Mouse (Mus musculus): ENCODE results near the gene Trp53bp1. TPM values are rescaled to one million over a fixed set of nuclear protein-coding genes. Genes with fewer than 3 reads are reported as not detected.

Gene Trp53bp1
- total RNA-seq (2021): 10 to 100 TPM; 28.3 to 29.4 TPM
- polyA plus RNA-seq (2012; rRNA removed): 13.0 and 25.6 TPM in 2 replicates
- long read RNA-seq, full-length matches to known transcripts: 4 of 11 reads
- long read RNA-seq, partial matches to known transcripts: 6 of 11 reads
- long read RNA-seq, other reads (novel, unspliced or antisense): 1 of 11 reads

- peak within 1 kb of the TSS; percentile 81 for H3K9ac ChIP-seq (ENCODE audit: low read depth, low read length)
- peak within 1 kb of the TSS; percentile 94 for H3K27ac ChIP-seq
- peaks cover 9% of the 10 kb centered on the region for H3K36me3 ChIP-seq (ENCODE audit: control insufficient read depth, insufficient read depth, low read length)
- H3K27me3 ChIP-seq (ENCODE audit: control insufficient read depth, insufficient read depth, low read length): no peaks in the 10 kb centered on the region
- WGBS: 1% methylated on average over 37 of the region's 37 CpGs
- intact Hi-C loops (cut with DNase I): loop anchor here (1.0 to 5.0 kb wide), 3 partner anchors 17 to 141 kb away; partner anchors contain the start of genes Catsper2, Ckmt1, Pdia3 and Ppip5k1
- TF ChIP-seq POLR2A (IDR thresholded peaks at IDR 0.05; ENCODE audit: insufficient read depth, low read depth, low read length): 0 out of 2 replicates have a peak, but pooled peaks have one; percentile 30
- 0 out of 2 replicates have a peak, but pooled peaks have one; percentile 18 for TF ChIP-seq CTCF (IDR thresholded peaks at IDR 0.05)
- peak; percentile 62; the same call in 1 of the 2 replicates for TF ChIP-seq EP300 (IDR thresholded peaks at IDR 0.05; ENCODE audit: insufficient read depth, low read depth, low read length)
- H3K79me2 ChIP-seq (replicated peaks; ENCODE audit: control insufficient read depth, insufficient read depth, low read length): no peaks in the 10 kb centered on the region; the same call in 1 of the 2 replicates
- DNase-seq: peak; percentile 96 to 97
- peaks cover 2% of the 10 kb centered on the region for H3K4me1 ChIP-seq (ENCODE audit: control insufficient read depth, insufficient read depth, low read length)
- H3K4me3 ChIP-seq: peak within 1 kb of the TSS; percentile 73
Measured at GRCm38 (mm10) chr2:121271236-121271927, at the start of gene Trp53bp1. Gene Trp53bp1 (minus strand): TSS chr2:121271407.

DNA sequence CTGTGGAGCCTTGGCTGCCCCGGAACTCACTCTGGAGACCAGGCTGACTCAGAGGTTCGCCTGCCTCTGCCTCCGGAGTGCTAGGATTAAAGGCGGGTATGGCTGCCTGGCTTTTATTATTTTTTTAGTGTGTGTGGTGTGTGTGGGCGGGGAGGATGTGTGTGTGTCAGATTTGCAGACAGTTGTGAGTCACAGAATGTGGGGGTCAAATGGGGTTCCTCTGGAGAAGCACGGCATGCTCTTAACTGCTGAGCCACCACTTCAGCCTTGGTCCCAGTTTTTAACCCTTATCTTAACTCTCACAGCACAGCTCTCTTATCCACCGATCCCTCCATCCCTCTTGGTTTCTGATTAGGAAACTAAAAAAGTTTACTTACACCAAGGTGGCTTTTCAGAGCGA, 45.1 kb upstream of the Trp53bp1 start:
- Histone ChIP-seq H3K79me2 (replicated peaks; ENCODE audit: control insufficient read depth, insufficient read depth, low read length) (no peaks in the 10 kb centered on the region), H3K4me1 (ENCODE audit: control insufficient read depth, insufficient read depth, low read length) (no peaks in the 10 kb centered on the region), H3K9ac (ENCODE audit: low read depth, low read length) (no peak overlapping the region), H3K4me3 (no peak overlapping the region), H3K27me3 (ENCODE audit: control insufficient read depth, insufficient read depth, low read length) (no peaks in the 10 kb centered on the region), H3K27ac (no peak overlapping the region), H3K36me3 (ENCODE audit: control insufficient read depth, insufficient read depth, low read length) (no peaks in the 10 kb centered on the region)
- WGBS: 65% methylated on average over 8 of the region's 8 CpGs
- no peak for DNase-seq
- TF ChIP-seq CTCF (IDR thresholded peaks at IDR 0.05) (no peak), POLR2A (IDR thresholded peaks at IDR 0.05; ENCODE audit: insufficient read depth, low read depth, low read length) (no peak), EP300 (IDR thresholded peaks at IDR 0.05; ENCODE audit: insufficient read depth, low read depth, low read length) (no peak)
- intact Hi-C loops (cut with DNase I): no loop called here

DNA sequence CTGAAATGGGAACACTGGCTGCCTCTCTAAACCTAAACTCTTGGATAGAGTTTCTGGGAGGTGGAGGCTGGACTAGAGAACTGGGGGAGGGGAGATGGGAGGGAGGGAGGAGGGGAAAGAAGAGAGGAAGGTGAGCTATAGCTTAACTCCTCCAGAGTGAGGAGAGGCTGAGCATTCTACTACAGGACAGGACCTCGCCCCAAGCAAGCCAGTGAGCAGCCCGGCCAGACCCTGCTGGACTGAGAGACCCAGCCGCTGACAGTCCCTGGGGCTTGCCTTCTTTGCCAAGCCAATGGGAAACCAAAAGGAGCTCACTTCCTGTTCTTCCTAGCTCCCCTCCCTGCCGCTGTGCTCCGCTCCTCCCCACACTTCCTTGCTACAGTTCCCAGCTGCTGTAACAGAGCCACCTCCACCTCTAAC, 37.8 kb upstream of the Trp53bp1 start:
- Histone ChIP-seq H3K9ac (ENCODE audit: low read depth, low read length) (no peak overlapping the region), H3K27me3 (ENCODE audit: control insufficient read depth, insufficient read depth, low read length) (no peaks in the 10 kb centered on the region), H3K36me3 (ENCODE audit: control insufficient read depth, insufficient read depth, low read length) (no peaks in the 10 kb centered on the region), H3K4me1 (ENCODE audit: control insufficient read depth, insufficient read depth, low read length) (peaks cover 3% of the 10 kb centered on the region; the same call in 1 of the 2 replicates), H3K4me3 (peak overlapping the region; percentile 39; the same call in 1 of the 2 replicates), H3K27ac (peak overlapping the region; percentile 73), H3K79me2 (replicated peaks; ENCODE audit: control insufficient read depth, insufficient read depth, low read length) (no peaks in the 10 kb centered on the region)
- TF ChIP-seq CTCF (IDR thresholded peaks at IDR 0.05): no peak
- TF ChIP-seq EP300 (IDR thresholded peaks at IDR 0.05; ENCODE audit: insufficient read depth, low read depth, low read length): 0 out of 2 replicates have a peak, but pooled peaks have one; percentile 15
- TF ChIP-seq POLR2A (IDR thresholded peaks at IDR 0.05; ENCODE audit: insufficient read depth, low read depth, low read length): peak; percentile 45
- intact Hi-C loops (cut with DNase I): no loop called here
- peak; percentile 70 to 71 for DNase-seq
- 26% methylated on average over 5 of the region's 5 CpGs for WGBS

DNA sequence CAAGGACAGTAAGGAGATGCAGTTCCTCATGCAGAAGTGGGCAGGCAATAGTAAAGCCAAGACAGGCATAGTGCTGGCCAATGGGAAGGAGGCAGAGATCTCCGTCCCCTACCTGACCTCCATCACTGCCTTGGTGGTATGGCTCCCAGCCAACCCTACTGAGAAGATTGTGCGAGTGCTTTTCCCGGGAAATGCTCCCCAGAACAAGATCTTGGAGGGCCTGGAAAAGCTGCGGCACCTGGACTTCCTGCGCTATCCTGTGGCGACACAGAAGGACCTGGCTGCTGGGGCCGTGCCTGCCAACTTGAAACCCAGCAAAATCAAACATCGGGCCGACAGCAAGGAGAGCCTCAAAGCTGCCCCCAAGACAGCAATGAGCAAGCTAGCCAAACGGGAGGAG, 28.8 kb upstream of the Trp53bp1 start:
- intact Hi-C loops (cut with DNase I): no loop called here
- 82% methylated on average over 10 of the region's 10 CpGs for WGBS
- no peak overlapping the region for H3K9ac ChIP-seq (ENCODE audit: low read depth, low read length)
- H3K4me3 ChIP-seq: no peak overlapping the region
- H3K27me3 ChIP-seq (ENCODE audit: control insufficient read depth, insufficient read depth, low read length): no peaks in the 10 kb centered on the region
- no peaks in the 10 kb centered on the region for H3K79me2 ChIP-seq (replicated peaks; ENCODE audit: control insufficient read depth, insufficient read depth, low read length)
- H3K36me3 ChIP-seq (ENCODE audit: control insufficient read depth, insufficient read depth, low read length): no peaks in the 10 kb centered on the region
- DNase-seq: no peak
- no peaks in the 10 kb centered on the region; the same call in 1 of the 2 replicates for H3K4me1 ChIP-seq (ENCODE audit: control insufficient read depth, insufficient read depth, low read length)
- H3K27ac ChIP-seq: no peak overlapping the region
- TF ChIP-seq EP300 (IDR thresholded peaks at IDR 0.05; ENCODE audit: insufficient read depth, low read depth, low read length) (no peak), POLR2A (IDR thresholded peaks at IDR 0.05; ENCODE audit: insufficient read depth, low read depth, low read length) (no peak), CTCF (IDR thresholded peaks at IDR 0.05) (no peak)

- no peaks in the 10 kb centered on the region for H3K79me2 ChIP-seq (replicated peaks; ENCODE audit: control insufficient read depth, insufficient read depth, low read length)
- no peaks in the 10 kb centered on the region for H3K27me3 ChIP-seq (ENCODE audit: control insufficient read depth, insufficient read depth, low read length)
- no peaks in the 10 kb centered on the region for H3K36me3 ChIP-seq (ENCODE audit: control insufficient read depth, insufficient read depth, low read length)
- DNase-seq: no peak
- WGBS: 86% methylated on average over 17 of the region's 17 CpGs
- intact Hi-C loops (cut with DNase I): no loop called here
- no peak overlapping the region for H3K27ac ChIP-seq
- H3K9ac ChIP-seq (ENCODE audit: low read depth, low read length): no peak overlapping the region
- peaks cover 2% of the 10 kb centered on the region for H3K4me1 ChIP-seq (ENCODE audit: control insufficient read depth, insufficient read depth, low read length)
- TF ChIP-seq EP300 (IDR thresholded peaks at IDR 0.05; ENCODE audit: insufficient read depth, low read depth, low read length): no peak
- TF ChIP-seq POLR2A (IDR thresholded peaks at IDR 0.05; ENCODE audit: insufficient read depth, low read depth, low read length): no peak
- TF ChIP-seq CTCF (IDR thresholded peaks at IDR 0.05): no peak
- H3K4me3 ChIP-seq: no peak overlapping the region
Measured at GRCm38 (mm10) chr2:121299471-121299870, 28.3 kb upstream of the Trp53bp1 start.

DNA sequence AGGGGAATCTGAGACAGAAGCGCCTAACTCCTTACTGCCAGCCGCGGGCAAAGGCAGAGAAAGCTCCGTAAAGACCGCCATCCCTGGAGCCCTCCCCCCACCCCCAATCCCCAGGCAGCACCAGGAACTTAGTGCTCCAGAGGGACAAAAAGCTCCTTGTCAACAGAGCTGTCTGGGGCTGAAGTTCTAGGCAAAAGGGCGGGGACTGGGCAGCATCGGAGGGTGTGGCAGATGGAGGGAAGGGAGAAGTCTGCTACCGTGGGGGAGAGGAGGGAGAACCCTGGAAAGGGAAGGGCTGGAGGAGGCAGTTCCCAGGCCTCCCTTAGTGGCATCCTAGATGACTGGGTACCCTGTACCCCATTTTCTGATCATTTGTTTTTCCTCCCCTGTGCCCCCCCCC, 26.9 kb upstream of the Trp53bp1 start:
- Histone ChIP-seq H3K79me2 (replicated peaks; ENCODE audit: control insufficient read depth, insufficient read depth, low read length) (no peaks in the 10 kb centered on the region), H3K27me3 (ENCODE audit: control insufficient read depth, insufficient read depth, low read length) (no peaks in the 10 kb centered on the region), H3K9ac (ENCODE audit: low read depth, low read length) (no peak overlapping the region), H3K36me3 (ENCODE audit: control insufficient read depth, insufficient read depth, low read length) (no peaks in the 10 kb centered on the region), H3K4me3 (no peak overlapping the region), H3K4me1 (ENCODE audit: control insufficient read depth, insufficient read depth, low read length) (peaks cover 7% of the 10 kb centered on the region), H3K27ac (no peak overlapping the region)
- intact Hi-C loops (cut with DNase I): no loop called here
- WGBS: 26% methylated on average over 8 of the region's 8 CpGs
- no peak for DNase-seq
- TF ChIP-seq POLR2A (IDR thresholded peaks at IDR 0.05; ENCODE audit: insufficient read depth, low read depth, low read length) (no peak), CTCF (IDR thresholded peaks at IDR 0.05) (no peak), EP300 (IDR thresholded peaks at IDR 0.05; ENCODE audit: insufficient read depth, low read depth, low read length) (no peak)
